Mouse (Mus musculus) brain, embryonic 14.5 days (tissue): ENCODE data around the gene Med4. TPM values are rescaled to one million over a fixed set of nuclear protein-coding genes. Genes with fewer than 3 reads are reported as not detected.

Experiments used
- DNase-seq: peaks from one replicate; pipeline ENCODE4 v3.0.0-alpha.2; 2011; ENCODE audit warnings: low read depth
- CTCF ChIP-seq: fragments of 200-500 bp; IDR thresholded peaks from 2 replicates; pipeline ENCODE4 v1.5.1; 2012; ENCODE audit warnings: inconsistent platforms, mild to moderate bottlenecking, moderate library complexity, borderline replicate concordance; ENCODE audit not compliant: insufficient read depth, insufficient read length; ENCODE audit errors: extremely low read depth
- POLR2A ChIP-seq: fragments of 200-500 bp; IDR thresholded peaks from 2 replicates; pipeline ENCODE4 v1.6.1; 2012; ENCODE audit warnings: mild to moderate bottlenecking, inconsistent platforms, borderline replicate concordance; ENCODE audit not compliant: poor library complexity, insufficient read depth, insufficient read length, severe bottlenecking; ENCODE audit errors: extremely low read depth
- polyA plus RNA-seq: library from polyadenylated mRNA; depleted of rRNA; stranded (reverse); fragments of >200 nt; gene quantifications from 2 replicates; pipeline ENCODE4 v1.2.3, GENCODE M21; 2012; rRNA removed

Med4 gene
- polyA plus RNA-seq: 47.9 and 52.2 TPM in 2 replicates

- peak; percentile 98 for DNase-seq
- TF ChIP-seq POLR2A (peak; percentile 44; the same call in 1 of the 2 replicates), CTCF (peak; percentile 100)
Measured at GRCm38 (mm10) chr14:73509765-73510423, at the start of gene Med4. TSS of gene Med4 (plus strand) at chr14:73510025.

GRCm38 (mm10) chr14:73460514-73461134, 49.2 kb upstream of the Med4 start:
- TF ChIP-seq CTCF (no peak), POLR2A (no peak)
- no peak for DNase-seq

GRCm38 (mm10) chr14:73462211-73462610, 47.6 kb upstream of the Med4 start:
- TF ChIP-seq POLR2A (no peak), CTCF (no peak)
- DNase-seq: no peak

GRCm38 (mm10) chr14:73467697-73468096, 42.1 kb upstream of the Med4 start:
- DNase-seq: no peak
- TF ChIP-seq POLR2A (no peak), CTCF (no peak)

GRCm38 (mm10) chr14:73469506-73469905, 40.3 kb upstream of the Med4 start:
- no peak for TF ChIP-seq POLR2A
- no peak for TF ChIP-seq CTCF
- DNase-seq: peak; percentile 91

GRCm38 (mm10) chr14:73470593-73470992, 39.2 kb upstream of the Med4 start:
- no peak for TF ChIP-seq CTCF
- no peak for TF ChIP-seq POLR2A
- DNase-seq: no peak

- TF ChIP-seq POLR2A (no peak), CTCF (no peak)
- DNase-seq: peak; percentile 67
Measured at GRCm38 (mm10) chr14:73472205-73472604, 37.6 kb upstream of the Med4 start.

GRCm38 (mm10) chr14:73473670-73474460, 36.0 kb upstream of the Med4 start:
- DNase-seq: peak; percentile 81
- TF ChIP-seq CTCF (no peak), POLR2A (no peak)

- TF ChIP-seq POLR2A (no peak), CTCF (peak; percentile 47; the same call in 1 of the 2 replicates)
- DNase-seq: peak; percentile 81
Measured at GRCm38 (mm10) chr14:73474636-73475093, 35.2 kb upstream of the Med4 start.

- DNase-seq: no peak
- no peak for TF ChIP-seq CTCF
- no peak for TF ChIP-seq POLR2A
Measured at GRCm38 (mm10) chr14:73475506-73475905, 34.3 kb upstream of the Med4 start.

GRCm38 (mm10) chr14:73476361-73476934, 33.4 kb upstream of the Med4 start:
- peak; percentile 86 for DNase-seq
- TF ChIP-seq POLR2A (no peak), CTCF (no peak)

- no peak for TF ChIP-seq POLR2A
- no peak for TF ChIP-seq CTCF
- DNase-seq: no peak
Measured at GRCm38 (mm10) chr14:73477077-73477476, 32.7 kb upstream of the Med4 start.

- no peak for DNase-seq
- TF ChIP-seq POLR2A (no peak), CTCF (no peak)
Measured at GRCm38 (mm10) chr14:73478321-73478720, 31.5 kb upstream of the Med4 start.
